Mouse (Mus musculus): Measurements from ENCODE around the gene LTO1.

DNA sequence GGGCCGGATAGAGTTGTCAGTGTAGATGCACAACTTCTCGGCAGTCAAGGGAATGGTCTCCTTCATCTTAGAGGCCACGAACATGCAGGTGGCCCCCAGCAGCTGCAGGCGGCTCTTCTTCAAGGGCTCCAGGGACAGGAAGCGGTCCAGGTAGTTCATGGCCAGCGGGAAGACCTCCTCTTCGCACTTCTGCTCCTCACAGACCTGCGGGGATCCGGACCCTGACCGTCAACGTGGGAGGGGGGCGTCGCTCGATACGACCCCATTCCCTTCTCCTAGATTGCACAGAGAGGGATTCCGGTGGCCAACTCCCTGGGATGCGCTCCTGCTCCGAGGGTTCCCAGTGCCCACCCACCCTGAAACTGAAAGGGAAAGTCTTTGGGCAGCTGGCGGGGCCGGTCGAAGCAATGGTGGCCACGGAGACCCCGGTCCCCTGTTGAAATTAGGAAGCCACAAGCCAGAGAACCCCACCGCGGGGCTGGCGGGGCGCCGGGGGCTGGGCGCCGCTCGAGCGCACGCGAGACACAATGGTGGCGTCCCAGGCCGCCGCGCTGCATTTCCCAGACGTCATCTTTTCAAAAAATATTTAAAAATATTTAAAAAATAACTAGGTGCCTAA is 23.1 kb downstream of the LTO1 start:
- TF ChIP-seq POLR2A (IDR thresholded peaks at IDR 0.05; ENCODE audit: control insufficient read depth, low read depth, low read length), result no peak
- TF ChIP-seq CTCF (IDR thresholded peaks at IDR 0.05; ENCODE audit: control insufficient read depth, insufficient read depth, insufficient replicate concordance, low read depth, low read length), result no peak
